Mouse (Mus musculus) cerebellum, adult 11 months (tissue): Measurements from ENCODE around the gene Nup93.

ENCODE experiments used
- DNase-seq: peaks from one replicate; pipeline ENCODE4 v3.0.0; 2022

The Nup93 gene

DNA sequence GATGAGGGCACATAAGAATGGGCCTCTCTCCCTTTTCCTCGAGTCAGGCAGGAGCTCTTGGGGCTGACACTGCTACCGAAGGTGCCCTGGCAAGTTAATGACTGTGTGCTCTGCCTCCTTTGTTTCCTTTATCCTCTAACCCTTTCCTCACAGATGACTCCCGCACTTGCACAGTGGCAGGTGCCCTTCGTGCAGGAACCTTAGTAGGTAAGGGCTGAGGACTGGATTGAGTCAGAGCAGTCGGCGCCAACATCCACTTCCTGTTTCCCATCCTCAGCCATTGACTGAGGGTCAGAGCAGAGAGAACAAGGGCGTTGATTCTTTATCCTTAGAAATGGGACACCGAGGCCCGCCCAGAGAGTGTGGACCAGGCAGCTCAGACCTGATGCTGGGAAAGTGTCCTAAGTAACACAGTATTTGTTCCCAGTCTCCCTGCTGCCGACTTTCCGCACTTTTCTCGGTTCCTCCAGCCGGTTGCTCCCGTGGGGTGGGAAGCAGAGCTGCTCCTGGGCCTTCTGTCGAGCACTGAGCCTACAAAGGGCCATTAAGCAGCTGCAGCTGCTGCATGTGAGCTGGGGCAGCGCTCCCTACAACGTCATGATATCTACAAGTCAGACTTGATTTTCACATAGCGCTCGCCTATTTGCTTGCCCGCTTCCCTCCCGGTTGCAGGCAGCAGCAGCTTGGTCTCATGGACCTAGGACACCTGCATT lies 26.9 kb upstream of the Nup93 start:
- no peak for DNase-seq

- DNase-seq, result no peak
Observed at GRCm38 (mm10) chr8:94189275-94190031, 24.9 kb upstream of the Nup93 start.

- DNase-seq, result no peak
Observed at GRCm38 (mm10) chr8:94191101-94191691, 23.2 kb upstream of the Nup93 start.

- DNase-seq, result no peak
Observed at GRCm38 (mm10) chr8:94192926-94193325, 21.4 kb upstream of the Nup93 start.

- no peak for DNase-seq
Observed at GRCm38 (mm10) chr8:94194591-94195223, 19.7 kb upstream of the Nup93 start.

- peak; percentile 49 for DNase-seq
Observed at GRCm38 (mm10) chr8:94199202-94199869, 15.0 kb upstream of the Nup93 start.

- no peak for DNase-seq
Observed at GRCm38 (mm10) chr8:94204043-94204442, 10.3 kb upstream of the Nup93 start.

DNA sequence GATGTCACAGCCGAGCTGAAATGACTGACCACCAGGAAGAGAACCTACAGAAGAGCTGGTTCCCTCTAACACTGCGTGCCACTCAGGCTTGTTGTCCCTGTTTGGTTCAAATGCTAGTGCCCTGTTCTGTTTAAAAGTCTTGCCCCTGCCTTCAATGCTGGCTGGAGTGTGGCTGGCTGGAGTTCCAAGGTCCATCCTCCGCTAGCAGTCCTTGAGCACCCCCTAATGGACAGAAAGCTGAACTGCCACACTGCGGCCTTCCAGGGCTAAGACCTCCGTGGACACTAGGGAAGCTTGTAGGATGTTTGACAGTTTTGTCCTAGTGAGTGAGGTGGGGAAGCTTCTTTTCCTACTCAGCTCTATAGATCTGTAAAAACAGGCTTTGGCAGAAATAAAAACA lies 8.6 kb upstream of the Nup93 start:
- DNase-seq, result peak; percentile 66

DNA sequence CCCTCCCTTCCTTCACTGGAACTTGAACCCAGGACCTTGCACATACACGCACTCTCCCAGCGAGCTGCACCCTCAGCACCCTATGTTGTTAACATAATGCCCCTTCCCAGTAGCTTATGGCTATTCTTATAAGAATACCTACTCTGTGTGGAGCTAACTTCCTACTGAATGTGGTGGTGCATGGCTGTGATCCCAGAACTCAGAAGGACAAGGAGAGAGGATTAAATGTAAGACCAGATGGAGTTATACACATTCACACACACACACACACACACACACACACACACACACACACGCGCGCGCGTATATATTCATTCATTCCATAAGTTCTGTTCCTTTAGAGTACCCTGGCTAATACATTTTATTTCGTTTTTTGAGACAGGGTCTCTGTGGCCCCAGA lies 8.1 kb upstream of the Nup93 start:
- no peak for DNase-seq

GRCm38 (mm10) chr8:94207491-94207890 lies 6.9 kb upstream of the Nup93 start:
- no peak for DNase-seq

DNA sequence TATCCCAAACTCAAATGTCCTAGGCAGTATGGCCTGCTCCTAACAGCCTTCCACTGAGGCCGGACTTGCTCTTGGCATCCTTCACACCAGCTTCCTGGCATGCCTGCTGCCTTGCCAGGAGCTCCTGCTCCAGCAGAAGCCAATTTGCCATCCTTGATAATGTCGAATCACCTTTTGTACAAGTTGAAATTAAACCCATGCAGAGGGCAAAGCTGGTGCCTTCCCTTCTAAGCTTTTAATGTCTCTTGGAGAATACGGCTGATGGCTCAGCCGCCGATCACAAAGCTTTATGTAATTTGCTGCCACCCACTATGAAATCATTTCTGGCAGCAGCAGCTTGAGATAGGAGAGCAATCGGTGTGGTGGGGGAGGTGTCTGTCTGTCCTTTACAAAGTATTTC lies 4.7 kb upstream of the Nup93 start:
- DNase-seq, result peak; percentile 42

- DNase-seq, result no peak
Observed at GRCm38 (mm10) chr8:94210225-94210624, 4.1 kb upstream of the Nup93 start.

GRCm38 (mm10) chr8:94213819-94214218 lies 545 bp upstream of the Nup93 start:
- DNase-seq, result no peak

DNA sequence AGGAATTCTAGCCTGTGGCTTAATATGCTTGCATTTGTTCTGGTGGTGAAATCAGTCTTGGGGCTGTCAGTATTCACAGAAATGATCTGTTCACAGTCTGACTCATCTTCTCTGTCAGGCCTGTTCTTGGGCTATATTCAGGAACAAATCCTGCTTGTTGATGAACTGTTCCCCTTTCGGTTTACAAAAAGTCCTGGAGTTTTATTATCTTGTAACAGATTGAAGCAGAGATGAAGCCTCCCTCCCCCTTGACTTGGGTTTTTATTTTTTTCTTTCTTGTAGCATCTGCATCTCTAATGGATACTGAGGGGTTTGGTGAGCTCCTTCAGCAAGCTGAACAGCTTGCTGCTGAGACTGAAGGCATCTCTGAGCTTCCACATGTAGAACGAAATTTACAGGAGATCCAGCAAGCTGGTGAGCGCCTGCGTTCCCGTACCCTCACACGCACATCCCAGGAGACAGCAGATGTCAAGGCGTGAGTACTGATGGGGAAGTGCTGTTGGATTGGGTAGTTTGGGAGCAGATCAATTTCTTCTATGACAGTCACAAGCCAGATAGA lies 13.1 kb downstream of the Nup93 start:
- no peak for DNase-seq

DNA sequence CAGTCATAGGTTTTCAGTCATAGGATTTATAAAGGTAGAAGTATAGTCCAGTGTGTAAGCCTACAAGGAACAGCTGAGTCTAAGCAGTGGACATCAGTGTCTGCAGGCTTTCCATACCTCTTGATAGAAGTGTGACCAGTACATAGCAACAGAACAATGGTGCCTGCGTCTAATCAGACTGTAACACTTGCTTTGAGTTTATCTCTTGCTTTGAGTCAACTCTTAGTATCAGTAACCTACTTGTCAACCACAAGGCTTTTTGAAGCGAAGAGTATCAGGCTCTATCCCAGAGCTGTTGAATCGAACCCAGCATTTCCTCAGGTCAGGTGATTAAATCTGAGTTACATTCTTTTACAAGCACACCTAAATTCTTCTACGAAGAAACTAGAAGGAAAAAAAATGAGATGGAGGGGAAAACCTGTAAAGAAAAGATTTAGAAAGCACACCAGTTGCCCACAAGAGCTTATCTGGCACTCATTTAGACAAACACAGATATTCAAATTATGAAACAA lies 25.9 kb downstream of the Nup93 start:
- DNase-seq, result no peak

GRCm38 (mm10) chr8:94249836-94250435 lies 35.6 kb downstream of the Nup93 start:
- no peak for DNase-seq

DNA sequence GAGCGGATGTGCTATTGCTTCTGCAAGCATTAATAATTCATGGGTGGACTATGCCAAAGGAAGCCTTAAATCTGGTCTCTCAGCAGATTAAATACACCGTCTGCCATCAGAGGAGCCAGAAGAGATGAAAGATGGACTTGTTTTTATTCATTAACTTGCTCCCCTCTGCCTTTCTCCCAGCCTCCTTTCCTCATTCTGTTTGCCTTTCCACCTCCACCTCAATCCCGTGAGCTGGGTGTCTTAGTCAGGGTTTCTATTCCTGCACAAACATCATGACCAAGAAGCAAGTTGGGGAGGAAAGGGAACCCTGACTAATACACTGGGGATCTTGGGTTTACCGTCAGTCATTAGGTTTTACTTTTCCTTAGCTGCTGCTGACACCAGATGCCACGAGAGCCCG lies 44.5 kb downstream of the Nup93 start:
- DNase-seq, result no peak

DNA sequence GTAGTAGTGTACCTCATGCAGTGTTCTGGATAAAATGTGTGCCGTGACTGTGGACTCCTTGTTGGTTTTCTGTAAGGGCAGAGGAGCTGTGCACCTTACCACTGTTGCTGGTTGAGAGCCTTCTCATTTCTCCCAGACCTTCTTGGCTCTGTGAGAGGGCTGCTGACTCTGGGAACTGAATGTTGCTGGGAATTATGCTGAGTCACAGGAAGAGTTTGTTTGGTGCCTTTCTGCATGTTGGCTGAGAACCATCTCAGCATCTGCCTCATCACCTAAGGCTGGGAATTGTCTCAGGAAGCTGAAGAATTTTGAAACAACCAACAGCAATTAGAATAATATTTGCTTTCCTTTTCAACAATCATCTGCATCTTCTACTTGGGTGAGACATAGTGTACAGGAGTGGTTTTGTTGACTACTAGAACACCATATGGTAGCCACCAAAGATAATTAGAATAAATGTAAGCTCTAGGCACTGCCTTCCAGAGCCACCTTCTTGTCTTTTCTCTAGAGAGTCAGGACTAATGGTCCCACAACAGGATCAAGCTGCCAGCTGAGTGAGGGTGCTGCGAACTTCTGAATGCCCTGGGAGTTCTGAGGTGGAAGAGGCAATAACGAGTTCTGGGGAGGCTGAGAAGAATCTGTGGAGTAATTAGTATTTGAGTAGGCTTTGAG lies 48.4 kb downstream of the Nup93 start:
- no peak for DNase-seq

DNA sequence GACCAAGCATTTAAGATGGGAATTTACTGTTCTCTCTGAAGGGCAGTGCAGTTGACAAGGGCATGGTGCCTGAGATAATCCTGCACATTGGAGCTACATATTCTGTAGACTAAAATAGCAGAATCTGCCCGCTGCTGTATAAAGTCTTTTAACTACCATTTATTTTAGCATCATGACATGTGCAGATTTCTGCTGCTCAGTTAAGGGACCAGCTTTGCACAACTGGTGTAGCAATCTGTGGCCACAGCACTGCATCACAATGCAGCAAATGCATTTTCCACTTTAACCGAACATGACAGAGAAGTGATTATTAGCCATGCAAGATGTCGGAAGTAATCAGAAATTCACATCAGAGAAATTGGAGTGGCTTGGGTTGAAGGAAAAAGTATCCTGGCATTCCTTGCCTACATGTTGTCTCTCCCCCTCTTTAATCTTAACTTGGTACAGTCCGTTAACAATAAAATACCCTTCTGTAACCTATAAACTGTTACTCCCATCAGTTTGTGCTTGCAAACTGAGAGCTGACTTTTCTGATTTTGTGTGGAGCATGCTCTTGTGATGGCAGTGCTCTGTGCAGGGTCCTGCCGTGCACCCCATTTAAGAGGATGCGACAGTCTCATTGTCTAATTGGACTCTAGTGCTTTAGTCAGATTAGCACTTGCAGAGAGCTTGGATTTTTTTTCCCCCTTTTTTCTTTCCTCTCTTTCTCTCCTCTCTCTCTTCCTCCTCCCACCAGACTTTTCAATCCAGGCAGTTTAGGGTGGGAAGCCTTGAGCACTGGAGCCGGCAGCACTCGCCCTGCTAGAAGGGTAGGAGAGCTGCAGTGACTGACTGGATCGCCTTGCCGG lies 52.2 kb downstream of the Nup93 start:
- DNase-seq, result no peak

DNA sequence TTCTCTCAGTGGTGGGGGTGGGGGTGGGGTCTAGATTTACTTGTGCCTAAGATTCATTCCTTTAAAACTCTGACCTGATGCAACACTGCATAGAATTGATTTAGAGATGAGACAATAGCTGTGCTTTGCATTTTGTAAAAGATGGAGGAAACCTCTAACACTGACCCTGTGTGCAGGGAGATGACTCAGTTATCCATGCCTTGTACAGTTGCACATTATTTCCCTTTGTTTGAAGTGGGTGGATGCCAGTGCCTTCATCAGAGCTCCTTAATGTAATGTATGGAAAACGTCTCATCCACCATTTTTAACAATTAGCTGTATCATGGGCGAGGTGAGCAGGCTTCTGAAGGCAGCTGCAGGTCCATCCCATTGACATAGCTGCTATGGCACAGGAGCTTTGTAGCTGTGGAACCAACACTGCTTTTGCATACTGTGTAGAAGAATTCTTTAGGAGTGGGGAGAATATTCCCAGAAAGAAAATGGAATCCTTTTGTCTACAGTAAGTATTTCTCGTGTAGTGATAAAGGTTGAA lies 54.1 kb downstream of the Nup93 start:
- no peak for DNase-seq
